Mouse (Mus musculus): ENCODE measurements around the gene Nkd1. TPM values are rescaled to one million over a fixed set of nuclear protein-coding genes. Genes with fewer than 3 reads are reported as not detected.

Gene Nkd1
- polyA plus RNA-seq, 1 experiment from 2014 or later, result 14.6 TPM

DNA sequence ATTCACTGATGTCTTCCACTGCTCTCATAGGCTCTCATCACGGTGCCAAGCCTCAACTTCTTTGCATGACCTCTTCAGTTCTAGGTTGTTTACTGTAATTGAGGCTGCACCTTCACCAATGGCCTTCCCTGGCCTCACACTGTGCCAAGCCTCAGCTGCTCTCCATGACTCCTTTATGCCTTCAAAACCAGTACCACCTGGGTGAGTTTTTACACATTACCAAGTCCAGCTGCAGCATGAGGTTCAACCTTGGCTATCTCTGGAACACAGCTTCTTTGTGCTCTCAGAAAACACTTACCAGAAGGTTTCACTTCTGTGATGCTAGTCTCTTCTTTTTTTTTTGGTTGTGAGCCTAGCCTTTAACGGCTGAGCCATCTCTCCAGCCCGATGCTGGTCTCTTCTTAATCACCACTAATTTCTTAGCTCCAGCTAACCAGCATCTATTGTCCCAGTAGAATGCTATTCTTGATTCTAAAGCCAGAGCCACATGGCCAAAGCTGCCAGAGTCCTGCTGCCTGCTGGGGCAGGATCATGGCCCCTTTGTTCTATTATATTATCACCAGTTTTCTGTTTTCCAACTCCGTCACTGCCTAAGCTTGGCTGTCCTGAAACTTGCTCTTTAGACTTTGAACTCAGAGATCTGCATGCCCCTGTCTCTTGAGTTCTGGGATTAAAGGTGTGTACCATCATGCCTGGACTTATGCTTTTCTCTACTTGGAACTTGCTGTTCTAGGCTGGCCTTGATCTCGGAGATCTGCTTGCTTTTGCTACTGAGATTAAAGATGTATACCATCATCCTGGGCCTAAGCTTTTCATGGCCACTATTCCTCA is 121.8 kb downstream of the Nkd1 start:
- ATAC-seq (replicated peaks; ENCODE audit: insufficient number of reproducible peaks, insufficient read depth, low FRiP score, low read depth), result no peak
- Histone ChIP-seq H3K27me3 (peaks cover 5% of the 10 kb centered on the region), H3K9ac (no peak overlapping the region), H3K4me1 (replicated peaks) (peaks cover 12% of the 10 kb centered on the region), H3K4me2 (no peak overlapping the region), H3K36me3 (no peaks in the 10 kb centered on the region), H3K27ac (no peak overlapping the region), H3K9me3 (replicated peaks) (no peaks in the 10 kb centered on the region), H3K4me3 (no peak overlapping the region)
- 76% methylated on average over 5 of the region's 5 CpGs for WGBS

Other genes with a start within 250 kb of the Nkd1 start
- 2.7 and 5.9 TPM in 2 replicates for gene Adcy7, start 249.0 kb upstream of the Nkd1 start, polyA plus RNA-seq (2015; fragmentation: Nextera tagmentation; extraction: Ambion mirVana)
- gene Brd7, start 159.2 kb upstream of the Nkd1 start, polyA plus RNA-seq (2015; fragmentation: Nextera tagmentation; extraction: Ambion mirVana), result 63.6 and 69.1 TPM in 2 replicates
- 2.3 and 2.9 TPM in 2 replicates for gene Snx20, start 114.8 kb downstream of the Nkd1 start, polyA plus RNA-seq (2015; fragmentation: Nextera tagmentation; extraction: Ambion mirVana)
- 0.06 and 0.15 TPM in 2 replicates for gene Nod2, start 126.0 kb downstream of the Nkd1 start, polyA plus RNA-seq (2015; fragmentation: Nextera tagmentation; extraction: Ambion mirVana)
- gene Cyld, start 175.7 kb downstream of the Nkd1 start, polyA plus RNA-seq (2015; fragmentation: Nextera tagmentation; extraction: Ambion mirVana), result 10.1 and 11.9 TPM in 2 replicates